15 mouse cellular contexts compared by ENCODE assay signal in the genomic region with DNA sequence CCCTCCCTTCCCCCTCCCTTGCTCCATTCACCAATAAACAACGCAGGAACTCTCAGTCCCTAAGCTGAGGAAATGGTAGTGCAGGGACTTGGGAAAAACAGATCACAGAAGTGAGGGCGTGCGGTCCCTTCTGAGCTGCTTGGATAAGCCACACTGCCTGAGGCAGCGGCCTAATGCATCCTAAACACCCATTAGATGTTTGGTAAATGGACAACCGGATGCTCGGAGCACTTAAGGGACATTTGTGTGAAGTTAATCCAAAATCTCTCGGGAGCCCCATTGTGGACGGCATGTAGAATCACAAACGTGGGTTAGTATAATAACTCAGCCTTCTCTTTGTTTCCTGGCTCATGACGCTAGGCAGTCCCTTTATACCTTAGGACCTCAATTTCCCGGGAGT. TPM values are rescaled to one million over a fixed set of nuclear protein-coding genes. Genes with fewer than 3 reads are reported as not detected.
A peak's percentile ranks its signal among the peaks of the same experiment; 100 is the strongest.
DNase-seq lines count a peak whose midpoint lies in the region; ATAC-seq and TF ChIP-seq lines count a peak whose summit lies in the region.
"Had no signal": no experiment of that assay in that cellular context is flagged by ENCODE, and none has a peak within 500 bp of the region (broad histone marks: within the 10 kb centered on the region; RNA-seq: fewer than 3 reads in every experiment).

No protein-coding gene starts in this region.

- no peak overlapping the region for H3K4me3 ChIP-seq in heart, adult 2 months
- no peak overlapping the region for H3K4me3 ChIP-seq in heart, embryonic 12.5 days
- H3K4me3 ChIP-seq in liver, adult 2 months (ENCODE audit: insufficient read depth, low read depth, low read length): no peak overlapping the region
- H3K4me3 ChIP-seq in liver, postnatal 0 days (ENCODE audit: low read depth, low read length): no peak overlapping the region
- no peak overlapping the region for H3K4me3 ChIP-seq in embryonic facial prominence, embryonic 10.5 days
- H3K4me3 ChIP-seq: erythroblast, embryonic 14.5 days; limb, embryonic 15.5 days had no signal

- ATAC-seq in heart, embryonic 12.5 days (ENCODE audit: insufficient number of reproducible peaks, low FRiP score): no peak
- ATAC-seq in liver, postnatal 0 days: no peak
- ATAC-seq in megakaryocyte-erythroid progenitor cell, adult 5-6 weeks (replicated peaks; ENCODE audit: low FRiP score, low TSS enrichment, poor library complexity, severe bottlenecking): no peak

- WGBS in heart, adult 2 months: 44% methylated on average over 11 of the region's 11 CpGs
- 60% methylated on average over 11 of the region's 11 CpGs for WGBS in heart, embryonic 12.5 days
- 69% methylated on average over 11 of the region's 11 CpGs for WGBS in liver, adult 2 months
- 73% methylated on average over 11 of the region's 11 CpGs for WGBS in liver, postnatal 0 days (ENCODE audit: insufficient replicate concordance)
- WGBS in embryonic facial prominence, embryonic 10.5 days: 42% methylated on average over 11 of the region's 11 CpGs

- H3K27me3 ChIP-seq in heart, adult 2 months (ENCODE audit: control insufficient read depth, insufficient read depth, low read length): no peaks in the 10 kb centered on the region
- no peaks in the 10 kb centered on the region for H3K27me3 ChIP-seq in heart, embryonic 12.5 days (replicated peaks)
- H3K27me3 ChIP-seq in liver, adult 2 months (ENCODE audit: control insufficient read depth, insufficient read depth, low read length): no peaks in the 10 kb centered on the region
- H3K27me3 ChIP-seq in liver, postnatal 0 days (ENCODE audit: insufficient read depth, low read length): no peaks in the 10 kb centered on the region
- peaks cover 4% of the 10 kb centered on the region; the same call in 1 of the 2 replicates for H3K27me3 ChIP-seq in embryonic facial prominence, embryonic 10.5 days (replicated peaks; ENCODE audit: low read depth, poor library complexity, severe bottlenecking)
- H3K27me3 ChIP-seq: limb, embryonic 15.5 days had no signal

- H3K9me3 ChIP-seq in heart, embryonic 12.5 days (replicated peaks): 0 out of 2 replicates have a peak, but pooled peaks cover 4% of the 10 kb centered on the region
- H3K9me3 ChIP-seq in liver, postnatal 0 days (ENCODE audit: low read length): no peaks in the 10 kb centered on the region
- H3K9me3 ChIP-seq in embryonic facial prominence, embryonic 10.5 days: 0 out of 2 replicates have a peak, but pooled peaks cover 4% of the 10 kb centered on the region
- H3K9me3 ChIP-seq: limb, embryonic 15.5 days had no signal

- no peak overlapping the region for H3K9ac ChIP-seq in heart, adult 2 months (ENCODE audit: low read depth, low read length)
- no peak overlapping the region for H3K9ac ChIP-seq in heart, embryonic 12.5 days
- no peak overlapping the region for H3K9ac ChIP-seq in liver, adult 2 months (ENCODE audit: low read depth, low read length)
- no peak overlapping the region for H3K9ac ChIP-seq in liver, postnatal 0 days (replicated peaks)
- H3K9ac ChIP-seq: limb, embryonic 15.5 days had no signal

- no peak for DNase-seq in heart, adult 2 months
- no peak for DNase-seq in liver, adult 2 months (ENCODE audit: extremely low read depth, low read depth, low spot score)
- DNase-seq in liver, postnatal 0 days: no peak
- DNase-seq in embryonic facial prominence, embryonic 10.5 days (ENCODE audit: low spot score): peak; percentile 38
- peak; percentile 51 for DNase-seq in lung, postnatal 36 days
- DNase-seq in spleen, postnatal 36 days (ENCODE audit: low spot score in 2 of 2): no peak
- DNase-seq: adrenal gland, postnatal 36 days; cerebellum, adult 11-12 months; heart, adult 18-20 months; thymus, adult 18-20 months had no signal

- H3K4me2 ChIP-seq in heart, embryonic 12.5 days: no peak overlapping the region
- H3K4me2 ChIP-seq in liver, postnatal 0 days (ENCODE audit: low read depth, low read length): no peak overlapping the region
- H3K4me2 ChIP-seq: limb, embryonic 15.5 days had no signal

- H3K27ac ChIP-seq in heart, adult 2 months: no peak overlapping the region
- H3K27ac ChIP-seq in heart, embryonic 12.5 days (ENCODE audit: poor library complexity, severe bottlenecking): no peak overlapping the region
- 0 out of 2 replicates have a peak overlapping the region, but pooled peaks have one; percentile 32 for H3K27ac ChIP-seq in liver, adult 2 months (replicated peaks; ENCODE audit: insufficient read depth, low read depth, low read length)
- H3K27ac ChIP-seq in liver, postnatal 0 days (ENCODE audit: low read depth): no peak overlapping the region
- peak overlapping the region; percentile 45 for H3K27ac ChIP-seq in embryonic facial prominence, embryonic 10.5 days (replicated peaks)
- H3K27ac ChIP-seq: kidney, postnatal 0 days; limb, embryonic 15.5 days had no signal

- no peaks in the 10 kb centered on the region for H3K79me2 ChIP-seq in heart, adult 2 months (replicated peaks; ENCODE audit: control insufficient read depth, insufficient read depth, low read length)
- no peaks in the 10 kb centered on the region for H3K79me2 ChIP-seq in liver, adult 2 months (ENCODE audit: control insufficient read depth, insufficient read depth, low read length)

- TF ChIP-seq POLR2A in heart, adult 2 months (IDR thresholded peaks at IDR 0.05; ENCODE audit: insufficient read depth, low read depth, low read length): no peak
- no peak for TF ChIP-seq POLR2A in liver, adult 2 months (IDR thresholded peaks at IDR 0.05; ENCODE audit: extremely low read depth, insufficient read depth, low read length)

- intact Hi-C loops in heart, adult 2 months (cut with DNase I): loop anchor here (5.0 kb wide), 1 partner anchor 105 kb away; no protein-coding TSS in a partner anchor

- peak; percentile 42 for TF ChIP-seq CTCF in heart, adult 2 months (IDR thresholded peaks at IDR 0.05)
- no peak for TF ChIP-seq CTCF in liver, adult 2 months (IDR thresholded peaks at IDR 0.05; ENCODE audit: low read depth, low read length)
- TF ChIP-seq CTCF in liver, postnatal 0 days (IDR thresholded peaks at IDR 0.05; ENCODE audit: low read depth): no peak

- no peak for TF ChIP-seq EP300 in heart, adult 2 months (IDR thresholded peaks at IDR 0.05; ENCODE audit: insufficient read depth, low read depth, low read length)
- no peak for TF ChIP-seq EP300 in liver, postnatal 0 days (IDR thresholded peaks at IDR 0.05; ENCODE audit: low read depth)

- peaks cover 6% of the 10 kb centered on the region for H3K4me1 ChIP-seq in heart, adult 2 months (ENCODE audit: control insufficient read depth, insufficient read depth, low read length)
- H3K4me1 ChIP-seq in heart, embryonic 12.5 days (replicated peaks): peaks cover 5% of the 10 kb centered on the region
- peaks cover 4% of the 10 kb centered on the region; the same call in 1 of the 2 replicates for H3K4me1 ChIP-seq in liver, adult 2 months (ENCODE audit: control insufficient read depth, insufficient read depth, low read length)
- peaks cover 12% of the 10 kb centered on the region for H3K4me1 ChIP-seq in liver, postnatal 0 days (ENCODE audit: insufficient read depth)
- peaks cover 33% of the 10 kb centered on the region for H3K4me1 ChIP-seq in embryonic facial prominence, embryonic 10.5 days

- no peaks in the 10 kb centered on the region for H3K36me3 ChIP-seq in heart, adult 2 months (ENCODE audit: control insufficient read depth, insufficient read depth, low read length)
- H3K36me3 ChIP-seq in heart, embryonic 12.5 days: no peaks in the 10 kb centered on the region
- H3K36me3 ChIP-seq in liver, adult 2 months (ENCODE audit: control insufficient read depth, insufficient read depth, low read length): no peaks in the 10 kb centered on the region
- no peaks in the 10 kb centered on the region for H3K36me3 ChIP-seq in liver, postnatal 0 days (replicated peaks; ENCODE audit: insufficient read depth, low read length)
- no peaks in the 10 kb centered on the region for H3K36me3 ChIP-seq in embryonic facial prominence, embryonic 10.5 days (replicated peaks)
- H3K36me3 ChIP-seq: limb, embryonic 15.5 days had no signal

RNA-seq across cellular contexts. Expression of gene Chst15, which starts 15.1 kb away (rescaled TPM):
- total RNA-seq in heart, adult 2 months (2021): 1 to 10 TPM; 6.8 to 7.3 TPM
- 6.3 and 7.0 TPM in 2 replicates for polyA plus RNA-seq in heart, adult 2 months (2012; rRNA removed)
- polyA plus RNA-seq in heart, embryonic 12.5 days (2016; fragmentation: Nextera tagmentation; extraction: Ambion mirVana): 3.1 and 4.4 TPM in 2 replicates
- 6.5 and 10.4 TPM in 2 replicates for total RNA-seq in liver, adult 2 months (2014; rRNA removed)
- 3.0 and 4.3 TPM in 2 replicates for polyA plus RNA-seq in liver, adult 2 months (2012; rRNA removed)
- polyA plus RNA-seq in liver, postnatal 0 days (2015; fragmentation: Nextera tagmentation; extraction: Ambion mirVana): 4.2 and 5.4 TPM in 2 replicates
- polyA plus RNA-seq in embryonic facial prominence, embryonic 10.5 days (2016; fragmentation: Nextera tagmentation; extraction: Ambion mirVana): 11.8 and 12.7 TPM in 2 replicates
- total RNA-seq in megakaryocyte-erythroid progenitor cell, adult 5-6 weeks (2014; fragmentation: Nextera tagmentation): 16.0 and 18.4 TPM in 2 replicates
- 11.0 and 13.8 TPM in 2 replicates for total RNA-seq in megakaryocyte-erythroid progenitor cell, adult 5-6 weeks (2017)

Comparison
In these comparisons a context has a peak if more than half of its experiments do, and no peak if none do; other contexts are left out.
1. H3K27ac ChIP-seq: peak in liver, adult 2 months (single experiment) and embryonic facial prominence, embryonic 10.5 days (single experiment); none in heart, adult 2 months (single experiment), heart, embryonic 12.5 days (single experiment) and liver, postnatal 0 days (single experiment).
2. DNase-seq: peak in embryonic facial prominence, embryonic 10.5 days (single experiment) and lung, postnatal 36 days (single experiment); none in heart, adult 2 months (0 of 2), liver, adult 2 months (single experiment), liver, postnatal 0 days (single experiment) and spleen, postnatal 36 days (0 of 2).